Mouse (Mus musculus) neural tube, embryonic 10.5 days (tissue): ENCODE results near the gene Tmem218.
A peak's percentile ranks its signal among the peaks of the same experiment; 100 is the strongest.

ENCODE experiments used
- DNase-seq: peaks from one replicate; pipeline ENCODE4 v3.0.0-alpha.2; 2017; ENCODE audit warnings: low spot score; ENCODE audit errors: extremely low spot score

Tmem218 gene

GRCm38 (mm10) chr9:37232201-37233195 lies 24.5 kb downstream of the Tmem218 start:
- no peak for DNase-seq

- no peak for DNase-seq
Observed at GRCm38 (mm10) chr9:37235951-37236737, 28.1 kb downstream of the Tmem218 start.

DNA sequence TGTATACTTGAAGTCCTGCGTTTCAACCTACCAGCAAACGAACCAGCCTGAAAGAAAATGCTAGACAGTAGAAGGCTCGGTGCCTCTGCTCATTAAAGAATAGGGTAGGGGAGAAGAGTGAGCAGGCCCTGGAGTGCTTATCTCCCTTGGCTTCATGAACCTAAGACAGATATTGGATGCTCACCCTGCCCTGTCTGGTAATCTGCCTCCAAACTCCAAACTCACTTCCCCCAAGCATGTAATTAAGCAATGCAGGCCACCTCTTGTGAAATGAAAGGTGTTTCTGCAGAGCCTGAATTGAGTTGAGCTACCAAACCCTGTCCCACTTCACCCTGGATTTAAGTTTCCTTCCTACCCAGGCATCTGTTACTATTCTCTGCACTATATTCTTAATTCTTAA lies 34.7 kb downstream of the Tmem218 start:
- no peak for DNase-seq

DNA sequence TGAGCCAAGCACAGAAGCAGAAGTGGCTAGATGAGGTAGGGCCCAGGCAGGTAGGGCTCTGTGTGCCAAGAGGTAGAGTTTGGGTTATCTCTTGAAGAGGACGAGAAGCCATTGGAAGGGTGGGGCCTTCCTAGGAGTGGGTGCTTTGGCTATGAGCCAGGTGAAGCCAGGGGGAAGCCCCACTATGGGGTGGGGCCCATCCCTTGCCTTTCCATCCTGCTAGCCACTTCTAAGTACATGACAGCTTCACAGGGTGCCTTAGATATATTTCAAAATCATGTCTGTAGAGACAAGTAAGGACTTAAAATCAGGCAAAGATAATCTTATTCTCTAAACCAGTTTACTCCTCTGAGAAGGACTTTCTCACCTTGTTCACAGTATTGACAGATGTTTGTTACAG lies 36.6 kb downstream of the Tmem218 start:
- no peak for DNase-seq

GRCm38 (mm10) chr9:37245404-37245803 lies 37.4 kb downstream of the Tmem218 start:
- DNase-seq = no peak

GRCm38 (mm10) chr9:37245810-37246209 lies 37.8 kb downstream of the Tmem218 start:
- no peak for DNase-seq

- no peak for DNase-seq
Observed at GRCm38 (mm10) chr9:37247429-37247828, 39.4 kb downstream of the Tmem218 start.

GRCm38 (mm10) chr9:37248381-37248906 lies 40.4 kb downstream of the Tmem218 start:
- DNase-seq = peak; percentile 11

DNA sequence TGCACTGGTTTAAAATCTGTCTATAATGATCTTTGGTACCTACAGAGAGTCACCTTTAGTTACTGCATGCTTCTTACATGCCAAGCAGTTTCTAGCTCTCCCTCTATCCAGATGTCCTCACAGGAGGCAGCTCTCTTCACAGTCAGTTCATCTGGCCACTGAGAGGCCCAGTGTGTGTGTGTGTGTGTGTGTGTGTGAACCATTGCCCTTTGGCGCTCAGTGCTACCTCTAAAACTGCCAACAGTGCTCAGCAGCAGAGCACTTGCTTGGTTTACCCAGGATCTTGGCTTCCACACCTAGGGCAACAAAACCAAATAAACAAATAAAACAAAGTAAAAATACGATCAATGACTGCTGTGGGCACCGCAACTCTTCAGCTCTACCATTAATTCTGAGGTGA lies 42.0 kb downstream of the Tmem218 start:
- DNase-seq = no peak

DNA sequence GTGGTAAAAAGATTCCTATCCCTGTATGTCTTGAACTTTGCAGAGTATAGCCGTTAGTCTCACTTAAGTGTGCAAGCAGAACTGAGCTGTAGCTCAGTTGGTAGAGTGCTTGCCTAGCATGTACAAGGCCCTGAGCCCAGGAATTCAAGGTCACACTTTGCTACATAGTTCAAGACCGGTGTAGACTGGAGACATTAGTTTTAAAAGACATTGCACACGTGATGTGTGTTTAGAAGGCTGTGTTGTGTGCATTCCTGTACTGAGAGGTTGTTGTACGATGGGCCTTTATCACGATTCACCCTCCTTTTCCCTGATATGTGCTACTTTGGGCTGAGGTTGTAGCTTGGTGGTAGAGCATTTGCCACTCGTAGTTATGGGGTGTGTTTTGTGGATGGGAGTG lies 42.6 kb downstream of the Tmem218 start:
- peak; percentile 11 for DNase-seq

DNA sequence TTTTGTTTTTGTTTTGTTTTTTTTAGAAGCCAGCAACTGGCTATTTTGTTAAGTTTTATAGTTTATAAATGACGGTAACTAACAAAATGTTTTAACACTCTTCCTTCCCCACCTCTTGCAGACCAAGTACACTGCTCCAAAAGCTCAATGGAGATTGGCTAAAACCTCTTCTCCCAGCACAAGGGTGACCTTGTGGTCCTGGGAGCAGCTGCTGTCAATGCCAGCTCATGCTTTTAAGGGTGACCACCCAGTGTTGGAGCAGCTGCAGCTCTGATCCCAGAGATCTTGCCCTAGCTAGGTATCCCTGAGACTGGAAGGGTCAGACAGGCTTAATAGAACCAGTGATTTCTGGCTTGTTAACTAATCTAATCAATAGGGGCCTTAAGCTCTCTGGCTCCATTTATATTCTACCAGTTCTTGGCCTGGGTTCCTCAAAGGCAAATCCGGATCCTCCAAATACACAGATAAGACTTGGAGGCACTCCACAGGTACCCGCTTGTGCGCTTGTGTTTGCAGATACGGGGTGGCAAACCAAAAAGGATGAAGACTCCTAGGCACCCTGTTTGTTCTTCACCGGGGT lies 46.6 kb downstream of the Tmem218 start:
- DNase-seq = peak; percentile 37

DNA sequence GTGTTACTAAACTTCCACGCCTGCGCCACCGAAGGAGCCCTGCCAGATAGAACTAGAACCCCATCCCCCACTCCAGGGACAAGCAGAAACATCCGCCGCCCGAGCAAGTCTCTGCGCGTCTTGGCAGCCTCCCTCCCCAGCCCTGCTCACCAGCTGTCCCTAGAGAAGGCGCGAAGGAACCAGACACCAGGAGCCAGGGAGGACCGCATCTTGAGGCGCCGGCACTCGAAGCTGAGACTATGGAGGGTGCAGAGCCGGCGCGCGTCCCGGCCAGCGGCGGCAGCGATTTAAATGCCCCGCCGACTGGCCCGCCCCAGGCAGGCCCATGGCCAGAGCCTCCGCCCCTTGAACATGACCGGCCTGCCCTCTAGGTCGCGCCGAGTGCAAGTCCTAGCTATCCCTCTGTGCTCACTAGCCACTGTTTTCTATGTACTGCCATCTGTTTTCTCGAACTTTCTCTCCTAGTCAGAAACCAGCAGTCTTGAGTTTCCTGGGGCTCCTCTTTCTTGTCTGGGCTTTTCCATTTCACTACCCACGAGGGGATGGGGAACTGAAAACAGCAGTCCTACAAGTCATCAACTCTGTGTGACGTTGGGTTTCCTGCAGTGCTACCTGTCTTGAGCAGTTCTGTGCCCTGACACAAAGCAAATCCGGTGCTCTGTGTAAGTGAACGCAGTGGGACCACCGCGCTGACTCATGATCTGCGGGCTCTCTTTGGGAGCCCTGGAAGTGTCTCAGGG lies 47.3 kb downstream of the Tmem218 start, which contains the start of gene Slc37a2:
Gene Slc37a2, minus strand, starts transcription at position 590 of the 740 bp plus-strand sequence.
- DNase-seq = peak; percentile 69

GRCm38 (mm10) chr9:37255889-37256225 lies 47.8 kb downstream of the Tmem218 start:
- peak; percentile 45 for DNase-seq

DNA sequence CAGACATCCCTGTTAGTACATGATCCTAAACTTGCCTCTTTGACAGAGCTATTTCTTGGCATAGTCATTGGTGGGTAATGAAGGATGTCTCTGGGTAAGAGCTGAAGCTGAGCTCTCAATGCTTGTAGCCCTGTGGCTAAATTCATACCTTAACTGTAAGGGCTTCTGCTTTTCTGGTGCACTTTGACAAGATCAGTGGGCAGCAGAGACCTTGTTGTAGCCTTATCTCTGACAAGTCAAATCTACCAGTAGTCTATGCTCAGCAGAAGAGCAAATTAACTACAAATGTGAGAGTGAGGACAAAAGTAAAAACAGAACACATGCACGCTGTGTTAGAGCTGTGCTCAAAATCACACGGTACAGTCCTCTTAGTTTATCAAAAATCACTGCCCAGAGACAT lies 58.6 kb downstream of the Tmem218 start:
- no peak for DNase-seq
